7 mouse cellular contexts compared by ENCODE assay signal in the genomic region with DNA sequence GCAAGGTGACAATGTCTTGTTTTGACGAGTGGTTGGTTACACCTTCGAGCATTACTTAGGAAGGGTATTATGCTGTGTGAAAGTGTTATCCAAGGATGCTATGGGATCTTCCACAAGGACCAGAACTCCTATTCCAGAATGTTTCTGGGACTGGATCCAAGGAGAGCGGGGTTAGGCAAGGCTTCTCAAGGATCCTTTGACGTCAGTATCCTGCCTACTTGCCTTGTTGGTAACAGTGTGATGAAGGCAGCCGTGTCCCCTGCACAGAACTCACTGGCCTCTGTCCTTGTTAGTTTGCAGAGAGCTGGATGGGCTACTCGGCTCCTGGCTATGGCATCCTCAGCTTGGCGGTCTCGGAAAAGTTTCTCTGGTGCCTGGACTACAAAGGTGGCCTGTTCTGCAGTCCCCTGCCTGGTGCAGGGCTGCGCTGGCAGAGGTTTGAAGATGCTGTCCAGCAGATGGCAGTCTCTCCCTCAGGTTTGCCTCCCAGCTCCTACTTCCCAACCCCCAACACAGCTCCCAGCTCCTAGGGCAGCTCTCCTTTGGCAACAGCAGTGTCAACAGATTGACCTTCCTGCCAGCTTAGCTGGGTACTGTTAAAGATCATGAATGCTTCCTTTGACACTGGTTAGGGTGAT. TPM values are rescaled to one million over a fixed set of nuclear protein-coding genes. Genes with fewer than 3 reads are reported as not detected.
DNase-seq lines count a peak whose midpoint lies in the region; ATAC-seq lines count a peak whose summit lies in the region.

No protein-coding gene starts in this region.

- peak; percentile 47 for ATAC-seq in inflammation-experienced regulatory T-cells, adult 6 months
- ATAC-seq in megakaryocyte-erythroid progenitor cell, adult 5-6 weeks (replicated peaks; ENCODE audit: low FRiP score, low TSS enrichment, poor library complexity, severe bottlenecking) = peak; percentile 72

- peak; percentile 91 for DNase-seq in adrenal gland, adult 2 months
- DNase-seq in embryo, embryonic 10.5 days (ENCODE audit: low spot score) = peak; percentile 88
- peak; percentile 79 for DNase-seq in gastrocnemius, postnatal 25 days
- DNase-seq in left cerebral cortex, adult 9 months (ENCODE audit: low spot score in 2 of 2) = peak; percentile 66 to 88
- peak; percentile 89 for DNase-seq in skeletal muscle tissue, adult 2 months (ENCODE audit: low read depth, low spot score)

RNA-seq across cellular contexts. Expression of a gene that starts 42.7 kb away (rescaled TPM):
- 10 to 100 TPM; 30.4 to 42.7 TPM for total RNA-seq in adrenal gland, adult 2 months (2021)
- 90.6 and 110 TPM in 2 replicates for polyA plus RNA-seq in adrenal gland, adult 2 months (2012; rRNA removed)
- 100 to 1,000 TPM; 130 to 154 TPM for total RNA-seq in gastrocnemius, postnatal 25 days (2021)
- 1 to 10 TPM in 1 of 3 experiments, under 1 TPM in 2; 0.28 to 1.4 (median 0.61) TPM for polyA plus RNA-seq in inflammation-experienced regulatory T-cells, adult 6 months (2017; shearing (Covaris generic))
- 3.6 and 5.7 TPM in 2 replicates for total RNA-seq in megakaryocyte-erythroid progenitor cell, adult 5-6 weeks (2014; fragmentation: Nextera tagmentation)
- total RNA-seq in megakaryocyte-erythroid progenitor cell, adult 5-6 weeks (2017) = 2.2 and 3.6 TPM in 2 replicates

RNA-seq across cellular contexts. Expression of a gene that starts 47.0 kb away (rescaled TPM):
- total RNA-seq in adrenal gland, adult 2 months (2021) = 1 to 10 TPM; 8.2 TPM
- polyA plus RNA-seq in adrenal gland, adult 2 months (2012; rRNA removed) = 6.1 and 7.0 TPM in 2 replicates
- 1 to 10 TPM; 1.9 to 3.1 TPM for total RNA-seq in gastrocnemius, postnatal 25 days (2021)
- 1 to 10 TPM in 2 of 3 experiments, under 1 TPM in 1; 0.88 to 1.6 (median 1.4) TPM for polyA plus RNA-seq in inflammation-experienced regulatory T-cells, adult 6 months (2017; shearing (Covaris generic))
- 4.5 and 5.7 TPM in 2 replicates for total RNA-seq in megakaryocyte-erythroid progenitor cell, adult 5-6 weeks (2014; fragmentation: Nextera tagmentation)
- total RNA-seq in megakaryocyte-erythroid progenitor cell, adult 5-6 weeks (2017) = 3.7 and 5.5 TPM in 2 replicates

RNA-seq across cellular contexts. Expression of a gene that starts 47.2 kb away (rescaled TPM):
- 10 to 100 TPM; 41.0 to 41.9 TPM for total RNA-seq in adrenal gland, adult 2 months (2021)
- polyA plus RNA-seq in adrenal gland, adult 2 months (2012; rRNA removed) = 51.2 and 52.8 TPM in 2 replicates
- 10 to 100 TPM; 28.4 to 29.1 TPM for total RNA-seq in gastrocnemius, postnatal 25 days (2021)
- polyA plus RNA-seq in inflammation-experienced regulatory T-cells, adult 6 months (2017; shearing (Covaris generic)) = 10 to 100 TPM; 38.4 to 45.4 (median 43.2) TPM
- total RNA-seq in megakaryocyte-erythroid progenitor cell, adult 5-6 weeks (2014; fragmentation: Nextera tagmentation) = 71.9 and 72.2 TPM in 2 replicates
- total RNA-seq in megakaryocyte-erythroid progenitor cell, adult 5-6 weeks (2017) = 138 and 161 TPM in 2 replicates

Comparison
In these comparisons a context has a peak if more than half of its experiments do, and no peak if none do; other contexts are left out.
1. Peak in every context shown above with its lines: DNase-seq and ATAC-seq.
2. RNA of a gene that starts 42.7 kb away (total RNA-seq): 130 to 154 TPM in gastrocnemius, postnatal 25 days and 30.4 to 42.7 TPM in adrenal gland, adult 2 months; 2.2 to 5.7 TPM in megakaryocyte-erythroid progenitor cell, adult 5-6 weeks; every median in the first group is over 4 times any median in the second.